Mouse (Mus musculus): ENCODE results near the gene Cyp2f2. TPM values are rescaled to one million over a fixed set of nuclear protein-coding genes. Genes with fewer than 3 reads are reported as not detected.

The Cyp2f2 gene
- polyA plus RNA-seq, 1 experiment from 2014 or later, result 108 TPM

GRCm38 (mm10) chr7:27158171-27158570 lies 38.5 kb downstream of the Cyp2f2 start:
- TF ChIP-seq CTCF (IDR thresholded peaks at IDR 0.05; ENCODE audit: low read depth) (no peak), EP300 (optimal IDR thresholded peaks at IDR 0.05) (no peak)
- H3K36me3 ChIP-seq (ENCODE audit: control insufficient read depth, insufficient read depth, low read length), result peaks cover 13% of the 10 kb centered on the region
- ATAC-seq (ENCODE audit: low FRiP score, low TSS enrichment), result no peak

GRCm38 (mm10) chr7:27159256-27159655 lies 39.5 kb downstream of the Cyp2f2 start:
- H3K36me3 ChIP-seq (ENCODE audit: control insufficient read depth, insufficient read depth, low read length), result peaks cover 15% of the 10 kb centered on the region
- H3K4me2 ChIP-seq (replicated peaks; ENCODE audit: low read depth), result no peak overlapping the region
- no peak overlapping the region for H3K9ac ChIP-seq (ENCODE audit: low read length)
- H3K4me3 ChIP-seq (ENCODE audit: low read depth, low read length), result no peak overlapping the region
- no peaks in the 10 kb centered on the region for H3K27me3 ChIP-seq (ENCODE audit: control insufficient read depth, insufficient read depth, low read length)
- DNase-seq (ENCODE audit: low spot score) (no peak), ATAC-seq (ENCODE audit: low FRiP score, low TSS enrichment) (no peak)
- H3K27ac ChIP-seq (replicated peaks), result no peak overlapping the region
- 0 out of 2 replicates have a peak, but pooled peaks cover 2% of the 10 kb centered on the region for H3K4me1 ChIP-seq (replicated peaks; ENCODE audit: control insufficient read depth, insufficient read depth)
- WGBS, result 97% methylated on average over 6 of the region's 6 CpGs
- TF ChIP-seq CTCF (IDR thresholded peaks at IDR 0.05; ENCODE audit: low read depth) (no peak), EP300 (optimal IDR thresholded peaks at IDR 0.05) (no peak)
- H3K9me3 ChIP-seq (ENCODE audit: control insufficient read depth, low read length), result no peaks in the 10 kb centered on the region

More at GRCm38 (mm10) chr7:27158171-27158570, 38.5 kb downstream of the Cyp2f2 start:
- no peak for DNase-seq (ENCODE audit: low spot score)
- no peak overlapping the region for H3K9ac ChIP-seq (ENCODE audit: low read length)
- WGBS, result 96% methylated on average over 9 of the region's 9 CpGs
- no peak overlapping the region for H3K4me2 ChIP-seq (replicated peaks; ENCODE audit: low read depth)
- H3K27me3 ChIP-seq (ENCODE audit: control insufficient read depth, insufficient read depth, low read length), result no peaks in the 10 kb centered on the region
- H3K9me3 ChIP-seq (ENCODE audit: control insufficient read depth, low read length), result no peaks in the 10 kb centered on the region
- 0 out of 2 replicates have a peak, but pooled peaks cover 2% of the 10 kb centered on the region for H3K4me1 ChIP-seq (replicated peaks; ENCODE audit: control insufficient read depth, insufficient read depth)
- no peak overlapping the region for H3K27ac ChIP-seq (replicated peaks)
- no peak overlapping the region for H3K4me3 ChIP-seq (ENCODE audit: low read depth, low read length)

- ATAC-seq (ENCODE audit: low FRiP score, low TSS enrichment), result peak; percentile 88
- DNase-seq (ENCODE audit: low spot score), result peak; percentile 83
- 13% methylated on average over 8 of the region's 8 CpGs for WGBS
- Histone ChIP-seq H3K4me1 (replicated peaks; ENCODE audit: control insufficient read depth, insufficient read depth) (peaks cover 2% of the 10 kb centered on the region; the same call in 1 of the 2 replicates), H3K9me3 (ENCODE audit: control insufficient read depth, low read length) (no peaks in the 10 kb centered on the region), H3K4me3 (ENCODE audit: low read depth, low read length) (no peak overlapping the region), H3K4me2 (replicated peaks; ENCODE audit: low read depth) (no peak overlapping the region), H3K27ac (replicated peaks) (no peak overlapping the region), H3K9ac (ENCODE audit: low read length) (no peak overlapping the region), H3K36me3 (ENCODE audit: control insufficient read depth, insufficient read depth, low read length) (peaks cover 15% of the 10 kb centered on the region), H3K27me3 (ENCODE audit: control insufficient read depth, insufficient read depth, low read length) (no peaks in the 10 kb centered on the region)
- TF ChIP-seq EP300 (optimal IDR thresholded peaks at IDR 0.05), result no peak
- TF ChIP-seq CTCF (IDR thresholded peaks at IDR 0.05; ENCODE audit: low read depth), result peak; percentile 94
Measured at GRCm38 (mm10) chr7:27159882-27160281, 40.2 kb downstream of the Cyp2f2 start.

- no peak overlapping the region for H3K4me3 ChIP-seq (ENCODE audit: low read depth, low read length)
- no peak for TF ChIP-seq CTCF (IDR thresholded peaks at IDR 0.05; ENCODE audit: low read depth)
- no peak for TF ChIP-seq EP300 (optimal IDR thresholded peaks at IDR 0.05)
- peaks cover 2% of the 10 kb centered on the region; the same call in 1 of the 2 replicates for H3K4me1 ChIP-seq (replicated peaks; ENCODE audit: control insufficient read depth, insufficient read depth)
- no peak for DNase-seq (ENCODE audit: low spot score)
- H3K9me3 ChIP-seq (ENCODE audit: control insufficient read depth, low read length), result no peaks in the 10 kb centered on the region
- H3K4me2 ChIP-seq (replicated peaks; ENCODE audit: low read depth), result no peak overlapping the region
- H3K27ac ChIP-seq (replicated peaks), result no peak overlapping the region
- no peak overlapping the region for H3K9ac ChIP-seq (ENCODE audit: low read length)
- no peak for ATAC-seq (ENCODE audit: low FRiP score, low TSS enrichment)
- no peaks in the 10 kb centered on the region for H3K27me3 ChIP-seq (ENCODE audit: control insufficient read depth, insufficient read depth, low read length)
- H3K36me3 ChIP-seq (ENCODE audit: control insufficient read depth, insufficient read depth, low read length), result peaks cover 18% of the 10 kb centered on the region
- 84% methylated on average over 3 of the region's 3 CpGs for WGBS
Measured at GRCm38 (mm10) chr7:27160921-27161320, 41.2 kb downstream of the Cyp2f2 start.

- Histone ChIP-seq H3K9ac (ENCODE audit: low read length) (no peak overlapping the region), H3K27me3 (ENCODE audit: control insufficient read depth, insufficient read depth, low read length) (no peaks in the 10 kb centered on the region), H3K9me3 (ENCODE audit: control insufficient read depth, low read length) (no peaks in the 10 kb centered on the region), H3K4me2 (replicated peaks; ENCODE audit: low read depth) (no peak overlapping the region), H3K36me3 (ENCODE audit: control insufficient read depth, insufficient read depth, low read length) (peaks cover 18% of the 10 kb centered on the region), H3K27ac (replicated peaks) (no peak overlapping the region), H3K4me3 (ENCODE audit: low read depth, low read length) (no peak overlapping the region), H3K4me1 (replicated peaks; ENCODE audit: control insufficient read depth, insufficient read depth) (peaks cover 2% of the 10 kb centered on the region; the same call in 1 of the 2 replicates)
- ATAC-seq (ENCODE audit: low FRiP score, low TSS enrichment) (peak; percentile 18; the same call in 1 of the 2 replicates), DNase-seq (ENCODE audit: low spot score) (peak; percentile 48)
- 75% methylated on average over 4 of the region's 4 CpGs for WGBS
- TF ChIP-seq CTCF (IDR thresholded peaks at IDR 0.05; ENCODE audit: low read depth) (no peak), EP300 (optimal IDR thresholded peaks at IDR 0.05) (no peak)
Measured at GRCm38 (mm10) chr7:27161744-27162143, 42.0 kb downstream of the Cyp2f2 start.

- TF ChIP-seq EP300 (optimal IDR thresholded peaks at IDR 0.05) (no peak), CTCF (IDR thresholded peaks at IDR 0.05; ENCODE audit: low read depth) (no peak)
- Histone ChIP-seq H3K27ac (replicated peaks) (no peak overlapping the region), H3K4me1 (replicated peaks; ENCODE audit: control insufficient read depth, insufficient read depth) (peaks cover 5% of the 10 kb centered on the region; the same call in 1 of the 2 replicates), H3K4me3 (ENCODE audit: low read depth, low read length) (no peak overlapping the region; the same call in 1 of the 2 replicates), H3K4me2 (replicated peaks; ENCODE audit: low read depth) (peak overlapping the region; percentile 78), H3K36me3 (ENCODE audit: control insufficient read depth, insufficient read depth, low read length) (peaks cover 18% of the 10 kb centered on the region), H3K27me3 (ENCODE audit: control insufficient read depth, insufficient read depth, low read length) (no peaks in the 10 kb centered on the region), H3K9me3 (ENCODE audit: control insufficient read depth, low read length) (no peaks in the 10 kb centered on the region), H3K9ac (ENCODE audit: low read length) (peak overlapping the region; percentile 50)
- no peak for DNase-seq (ENCODE audit: low spot score)
- 66% methylated on average over 5 of the region's 5 CpGs for whole genome bisulfite sequencing
- ATAC-seq (ENCODE audit: low FRiP score, low TSS enrichment), result no peak
Measured at GRCm38 (mm10) chr7:27162780-27163449, 43.2 kb downstream of the Cyp2f2 start.
